In the genomic region with DNA sequence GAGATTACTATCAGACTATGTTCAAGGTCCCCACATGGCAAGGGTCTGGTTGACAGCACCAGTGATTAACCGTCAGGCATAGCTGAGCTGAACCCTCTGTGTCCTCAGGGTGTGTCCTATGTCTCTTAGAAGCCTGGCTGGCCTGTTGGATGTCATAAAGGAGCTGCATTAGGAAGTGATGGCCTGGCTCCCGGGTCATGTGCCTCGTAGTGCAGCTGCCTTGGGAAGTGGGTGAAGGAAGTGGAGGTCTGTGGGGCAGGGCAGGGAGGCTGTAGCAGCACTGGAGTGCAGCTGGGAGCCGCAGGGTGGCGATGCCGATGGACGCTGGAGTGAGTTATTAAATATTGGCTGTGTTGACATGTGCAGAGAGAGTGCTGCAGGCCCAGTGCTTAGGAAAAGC, we compare ENCODE assay signal across 11 mouse cellular contexts.
DNase-seq lines count a peak whose midpoint lies in the region; ATAC-seq and TF ChIP-seq lines count a peak whose summit lies in the region.
"Had no signal": no experiment of that assay in that cellular context is flagged by ENCODE, and none has a peak within 500 bp of the region (broad histone marks: within the 10 kb centered on the region; RNA-seq: fewer than 3 reads in every experiment).

No protein-coding gene starts in this region.

- DNase-seq in liver, embryonic 14.5 days (ENCODE audit: low read depth in 3 of 3, low spot score in 3 of 3) = no peak
- DNase-seq in liver, embryonic 11.5 days (ENCODE audit: low spot score) = no peak
- peak; percentile 35 to 57 for DNase-seq in kidney, postnatal 25 days
- no peak for DNase-seq in forebrain, embryonic 11.5 days (ENCODE audit: low spot score)
- DNase-seq in forebrain, embryonic 14.5 days (ENCODE audit: low spot score) = no peak
- DNase-seq: cerebellum, postnatal 36 days had no signal

- peak overlapping the region; percentile 42; the same call in 1 of the 2 replicates for H3K27ac ChIP-seq in forebrain, embryonic 15.5 days (replicated peaks)
- no peak overlapping the region for H3K27ac ChIP-seq in forebrain, embryonic 12.5 days
- H3K27ac ChIP-seq in liver, embryonic 14.5 days = no peak overlapping the region
- no peak overlapping the region for H3K27ac ChIP-seq in liver, embryonic 11.5 days (ENCODE audit: low read depth, low read length)
- peak overlapping the region; percentile 30; the same call in 1 of the 2 replicates for H3K27ac ChIP-seq in small intestine, adult 2 months (ENCODE audit: insufficient read depth, low read depth, low read length)
- no peak overlapping the region for H3K27ac ChIP-seq in forebrain, embryonic 11.5 days (ENCODE audit: low read depth, low read length)
- no peak overlapping the region for H3K27ac ChIP-seq in forebrain, embryonic 14.5 days (ENCODE audit: low read depth, low read length)
- H3K27ac ChIP-seq: heart, embryonic 10.5 days; neural tube, embryonic 13.5 days had no signal

- H3K27me3 ChIP-seq in forebrain, embryonic 15.5 days = no peaks in the 10 kb centered on the region
- no peaks in the 10 kb centered on the region for H3K27me3 ChIP-seq in forebrain, embryonic 12.5 days
- H3K27me3 ChIP-seq in liver, embryonic 14.5 days (ENCODE audit: control insufficient read depth, insufficient read depth, low read length) = no peaks in the 10 kb centered on the region
- no peaks in the 10 kb centered on the region for H3K27me3 ChIP-seq in liver, embryonic 11.5 days (replicated peaks; ENCODE audit: control insufficient read depth, insufficient read depth, low read length)
- no peaks in the 10 kb centered on the region for H3K27me3 ChIP-seq in small intestine, adult 2 months (ENCODE audit: control insufficient read depth, insufficient read depth, low read length)
- no peaks in the 10 kb centered on the region for H3K27me3 ChIP-seq in forebrain, embryonic 11.5 days (ENCODE audit: control insufficient read depth, insufficient read depth, low read length)
- H3K27me3 ChIP-seq in forebrain, embryonic 14.5 days (replicated peaks; ENCODE audit: control insufficient read depth, insufficient read depth, low read length) = no peaks in the 10 kb centered on the region
- H3K27me3 ChIP-seq: neural tube, embryonic 13.5 days had no signal

- peaks cover 49% of the 10 kb centered on the region for H3K4me1 ChIP-seq in forebrain, embryonic 15.5 days
- peaks cover 31% of the 10 kb centered on the region for H3K4me1 ChIP-seq in forebrain, embryonic 12.5 days
- peaks cover 12 to 25% of the 10 kb centered on the region in 2 experiments for H3K4me1 ChIP-seq in liver, embryonic 14.5 days (replicated peaks; ENCODE audit: control insufficient read depth in 2 of 2, insufficient read depth in 2 of 2, low read length in 1 of 2)
- H3K4me1 ChIP-seq in liver, embryonic 11.5 days (replicated peaks; ENCODE audit: control insufficient read depth, insufficient read depth, low read length) = peaks cover 33% of the 10 kb centered on the region
- peaks cover 30% of the 10 kb centered on the region for H3K4me1 ChIP-seq in small intestine, adult 2 months (ENCODE audit: control insufficient read depth, insufficient read depth, insufficient read length, low read length)
- peaks cover 9% of the 10 kb centered on the region for H3K4me1 ChIP-seq in forebrain, embryonic 11.5 days (replicated peaks; ENCODE audit: control insufficient read depth, insufficient read depth, low read length)
- H3K4me1 ChIP-seq in forebrain, embryonic 14.5 days (ENCODE audit: control insufficient read depth, insufficient read depth, low read length) = peaks cover 18% of the 10 kb centered on the region

- no peak for TF ChIP-seq POLR2A in small intestine, adult 2 months (IDR thresholded peaks at IDR 0.05; ENCODE audit: low read depth, low read length)

- H3K4me2 ChIP-seq in forebrain, embryonic 15.5 days (replicated peaks) = no peak overlapping the region
- no peak overlapping the region for H3K4me2 ChIP-seq in forebrain, embryonic 12.5 days
- H3K4me2 ChIP-seq in liver, embryonic 14.5 days (ENCODE audit: low read depth) = no peak overlapping the region
- H3K4me2 ChIP-seq in liver, embryonic 11.5 days = no peak overlapping the region
- H3K4me2 ChIP-seq in forebrain, embryonic 11.5 days (ENCODE audit: low read depth, low read length, severe bottlenecking) = no peak overlapping the region
- H3K4me2 ChIP-seq in forebrain, embryonic 14.5 days (ENCODE audit: low read length) = no peak overlapping the region
- H3K4me2 ChIP-seq: neural tube, embryonic 13.5 days had no signal

- no peaks in the 10 kb centered on the region for H3K9me3 ChIP-seq in forebrain, embryonic 15.5 days
- no peaks in the 10 kb centered on the region for H3K9me3 ChIP-seq in forebrain, embryonic 12.5 days
- no peaks in the 10 kb centered on the region for H3K9me3 ChIP-seq in liver, embryonic 14.5 days (ENCODE audit: control insufficient read depth, low read length)
- no peaks in the 10 kb centered on the region for H3K9me3 ChIP-seq in liver, embryonic 11.5 days (ENCODE audit: control insufficient read depth, low read length)
- H3K9me3 ChIP-seq in forebrain, embryonic 11.5 days (ENCODE audit: control insufficient read depth, low read length) = no peaks in the 10 kb centered on the region
- H3K9me3 ChIP-seq in forebrain, embryonic 14.5 days (replicated peaks; ENCODE audit: control insufficient read depth, low read length) = no peaks in the 10 kb centered on the region
- H3K9me3 ChIP-seq: heart, embryonic 10.5 days; neural tube, embryonic 13.5 days had no signal

- no peak for TF ChIP-seq EP300 in liver, embryonic 14.5 days (IDR thresholded peaks at IDR 0.05; ENCODE audit: low read depth)

- 87% methylated on average over 7 of the region's 7 CpGs for WGBS in forebrain, embryonic 15.5 days
- 84% methylated on average over 7 of the region's 7 CpGs for WGBS in forebrain, embryonic 12.5 days
- WGBS in liver, embryonic 14.5 days (ENCODE audit: insufficient replicate concordance) = 77% methylated on average over 7 of the region's 7 CpGs
- 83% methylated on average over 7 of the region's 7 CpGs for WGBS in liver, embryonic 11.5 days
- 16% methylated on average over 7 of the region's 7 CpGs for WGBS in small intestine, adult 2 months
- 86% methylated on average over 7 of the region's 7 CpGs for WGBS in forebrain, embryonic 11.5 days
- WGBS in forebrain, embryonic 14.5 days = 89% methylated on average over 7 of the region's 7 CpGs

- no peaks in the 10 kb centered on the region for H3K36me3 ChIP-seq in forebrain, embryonic 15.5 days
- H3K36me3 ChIP-seq in forebrain, embryonic 12.5 days (replicated peaks) = no peaks in the 10 kb centered on the region
- H3K36me3 ChIP-seq in liver, embryonic 14.5 days (replicated peaks; ENCODE audit: control insufficient read depth, insufficient read depth, low read depth) = no peaks in the 10 kb centered on the region
- H3K36me3 ChIP-seq in liver, embryonic 11.5 days (ENCODE audit: control insufficient read depth, insufficient read depth, low read length) = no peaks in the 10 kb centered on the region
- H3K36me3 ChIP-seq in small intestine, adult 2 months (ENCODE audit: control insufficient read depth, insufficient read depth, low read length) = no peaks in the 10 kb centered on the region
- H3K36me3 ChIP-seq in forebrain, embryonic 11.5 days (ENCODE audit: control insufficient read depth, insufficient read depth, low read length) = no peaks in the 10 kb centered on the region
- H3K36me3 ChIP-seq in forebrain, embryonic 14.5 days (ENCODE audit: control insufficient read depth, insufficient read depth, low read length) = no peaks in the 10 kb centered on the region
- H3K36me3 ChIP-seq: heart, embryonic 10.5 days; neural tube, embryonic 13.5 days had no signal

- H3K4me3 ChIP-seq in forebrain, embryonic 15.5 days = no peak overlapping the region
- no peak overlapping the region for H3K4me3 ChIP-seq in forebrain, embryonic 12.5 days (replicated peaks)
- no peak overlapping the region for H3K4me3 ChIP-seq in liver, embryonic 14.5 days (ENCODE audit: insufficient read depth in 1 of 2, low read depth in 2 of 2, low read length in 2 of 2)
- H3K4me3 ChIP-seq in liver, embryonic 11.5 days (ENCODE audit: low read depth, low read length) = no peak overlapping the region
- H3K4me3 ChIP-seq in small intestine, adult 2 months (ENCODE audit: low read depth, low read length) = no peak overlapping the region
- no peak overlapping the region for H3K4me3 ChIP-seq in forebrain, embryonic 11.5 days (ENCODE audit: low read depth, low read length)
- no peak overlapping the region for H3K4me3 ChIP-seq in forebrain, embryonic 14.5 days (ENCODE audit: low read depth, low read length)
- H3K4me3 ChIP-seq: heart, embryonic 10.5 days; neural tube, embryonic 13.5 days had no signal

- H3K9ac ChIP-seq in forebrain, embryonic 15.5 days (replicated peaks) = no peak overlapping the region
- no peak overlapping the region for H3K9ac ChIP-seq in forebrain, embryonic 12.5 days
- H3K9ac ChIP-seq in liver, embryonic 14.5 days (replicated peaks) = no peak overlapping the region
- H3K9ac ChIP-seq in liver, embryonic 11.5 days (ENCODE audit: low read depth, low read length) = no peak overlapping the region
- H3K9ac ChIP-seq in forebrain, embryonic 11.5 days (ENCODE audit: low read length) = no peak overlapping the region
- H3K9ac ChIP-seq in forebrain, embryonic 14.5 days (ENCODE audit: low read length) = no peak overlapping the region
- H3K9ac ChIP-seq: neural tube, embryonic 13.5 days had no signal

- no peak for TF ChIP-seq CTCF in liver, embryonic 14.5 days (IDR thresholded peaks at IDR 0.05; ENCODE audit: low read depth)
- 0 out of 2 replicates have a peak, but pooled peaks have one; percentile 6 for TF ChIP-seq CTCF in small intestine, adult 2 months (IDR thresholded peaks at IDR 0.05; ENCODE audit: extremely low read depth, insufficient read length, insufficient replicate concordance, low read depth, low read length)

- no peak for ATAC-seq in forebrain, embryonic 15.5 days (replicated peaks)
- no peak for ATAC-seq in forebrain, embryonic 12.5 days (ENCODE audit: low FRiP score)
- ATAC-seq in liver, embryonic 14.5 days (ENCODE audit: insufficient read depth) = 0 out of 2 replicates have a peak, but pooled peaks have one; percentile 16
- no peak for ATAC-seq in liver, embryonic 11.5 days (replicated peaks; ENCODE audit: low FRiP score)
- ATAC-seq in forebrain, embryonic 11.5 days (replicated peaks; ENCODE audit: low FRiP score) = no peak
- ATAC-seq in forebrain, embryonic 14.5 days = no peak

Comparison
In these comparisons a context has a peak if more than half of its experiments do, and no peak if none do; other contexts are left out.
1. H3K27ac ChIP-seq: peak in forebrain, embryonic 15.5 days (single experiment) and small intestine, adult 2 months (single experiment); none in forebrain, embryonic 12.5 days (single experiment), liver, embryonic 14.5 days (single experiment), liver, embryonic 11.5 days (single experiment), forebrain, embryonic 11.5 days (single experiment) and forebrain, embryonic 14.5 days (single experiment).
2. DNase-seq: peak in kidney, postnatal 25 days (2 of 2); none in liver, embryonic 14.5 days (0 of 3), liver, embryonic 11.5 days (single experiment), forebrain, embryonic 11.5 days (single experiment) and forebrain, embryonic 14.5 days (single experiment).